Mouse (Mus musculus) heart, embryonic 11.5 days (tissue): Measurements from ENCODE around the gene Ubash3b. TPM values are rescaled to one million over a fixed set of nuclear protein-coding genes. Genes with fewer than 3 reads are reported as not detected.

Experiments used
- ATAC-seq: fragments of 200-750 bp; cut with Nextera tagmentation; replicated peaks from 2 replicates; pipeline ENCODE4 v1.8.0; 2017; ENCODE audit warnings: moderate library complexity; ENCODE audit not compliant: insufficient number of reproducible peaks, low FRiP score, low TSS enrichment
- H3K27ac ChIP-seq: fragments of 300-500 bp; sonication (generic); 2 replicates; pipeline ENCODE4 v1.5.1; 2014; ENCODE audit warnings: mild to moderate bottlenecking, low read depth, low read length
- H3K27me3 ChIP-seq: fragments of 300-500 bp; sonication (generic); 2 replicates; pipeline ENCODE4 v1.6.1; 2014; ENCODE audit warnings: mild to moderate bottlenecking, low read length, mixed read lengths; ENCODE audit not compliant: control insufficient read depth, insufficient read depth
- H3K36me3 ChIP-seq: fragments of 300-500 bp; sonication (generic); 2 replicates; pipeline ENCODE4 v1.6.1; 2014; ENCODE audit warnings: mild to moderate bottlenecking, low read length, moderate library complexity, mixed read lengths; ENCODE audit not compliant: control insufficient read depth, insufficient read depth
- H3K4me1 ChIP-seq: fragments of 300-500 bp; sonication (generic); 2 replicates; pipeline ENCODE4 v1.6.1; 2014; ENCODE audit warnings: low read length; ENCODE audit not compliant: control insufficient read depth, insufficient read depth
- H3K4me2 ChIP-seq: fragments of 300-500 bp; sonication (generic); 2 replicates; pipeline ENCODE4 v1.6.1; 2014; ENCODE audit warnings: mild to moderate bottlenecking, moderate library complexity
- H3K4me3 ChIP-seq: fragments of 300-500 bp; sonication (generic); 2 replicates; pipeline ENCODE4 v1.5.1; 2014; ENCODE audit warnings: low read depth, low read length
- H3K9ac ChIP-seq: fragments of 300-500 bp; sonication (generic); 2 replicates; pipeline ENCODE4 v1.6.1; 2014; ENCODE audit warnings: mild to moderate bottlenecking, low read depth, low read length, moderate library complexity
- H3K9me3 ChIP-seq: fragments of 300-500 bp; sonication (generic); replicated peaks from 2 replicates; pipeline ENCODE4 v1.6.1; 2016; ENCODE audit warnings: low read length; ENCODE audit not compliant: control insufficient read depth
- WGBS: fragments of 180-500 bp; shearing (Covaris S2); extraction: QIAGEN DNeasy Blood & Tissue Kit; methylation state at CpG from one replicate; pipeline ENCODE4 v1.1.7; 2014; ENCODE audit not compliant: insufficient replicate concordance; 5-methylcytosine and 5-hydroxymethylcytosine counted together
- polyA plus RNA-seq: library from polyadenylated mRNA; unstranded; fragments of >200 nt; fragmentation: Nextera tagmentation; extraction: Ambion mirVana; gene quantifications from 2 replicates; pipeline ENCODE4 v1.2.1, GENCODE M21; 2014

Gene Ubash3b
- polyA plus RNA-seq, 1 experiment from 2014 or later = 15.2 TPM

DNA sequence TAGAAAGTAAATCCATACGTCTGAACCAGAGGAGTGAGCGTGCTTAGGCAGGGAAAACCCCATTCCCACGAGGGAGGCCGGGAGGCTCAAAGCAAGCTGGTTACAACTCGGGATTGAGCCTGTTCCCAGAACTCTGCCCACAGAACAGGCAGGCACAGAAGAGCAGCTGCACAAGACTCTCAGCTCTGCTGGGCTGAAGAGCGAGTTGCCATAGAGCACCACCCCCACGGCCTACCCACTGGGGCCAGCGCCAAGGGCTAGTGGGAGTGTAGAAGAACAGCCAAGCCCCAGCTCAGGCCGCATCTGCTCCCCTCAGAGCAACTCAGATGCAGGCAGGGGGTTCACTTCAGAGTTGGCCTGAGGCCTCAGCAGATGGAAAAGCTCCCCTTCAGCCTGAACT lies 107.3 kb downstream of the Ubash3b start:
- 84% methylated on average over 9 of the region's 9 CpGs for WGBS
- Histone ChIP-seq H3K27ac (no peak overlapping the region), H3K36me3 (no peaks in the 10 kb centered on the region), H3K4me2 (no peak overlapping the region), H3K4me3 (no peak overlapping the region), H3K9ac (no peak overlapping the region), H3K9me3 (peaks cover 3% of the 10 kb centered on the region; the same call in 1 of the 2 replicates), H3K4me1 (peaks cover 21% of the 10 kb centered on the region), H3K27me3 (no peaks in the 10 kb centered on the region)
- ATAC-seq = no peak

DNA sequence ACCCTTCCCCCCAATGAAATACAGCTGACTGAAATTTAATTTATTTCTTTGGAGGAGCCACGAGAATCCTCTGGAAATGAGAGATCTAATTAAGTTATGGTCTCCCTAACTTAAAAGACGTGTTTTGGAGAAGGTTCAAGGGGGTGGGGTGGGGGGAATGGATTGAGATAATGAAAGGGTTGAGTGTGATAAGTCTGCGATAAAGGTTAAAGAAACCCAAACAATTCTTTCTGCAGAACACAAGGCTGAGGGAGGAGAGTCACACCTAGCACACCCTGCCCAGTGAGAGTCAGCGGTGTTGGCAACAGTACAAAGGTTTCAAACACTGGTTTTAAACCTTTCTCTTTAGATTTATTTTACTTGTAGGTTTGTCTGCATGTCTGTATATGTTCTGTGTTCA lies 108.0 kb downstream of the Ubash3b start:
- Histone ChIP-seq H3K4me1 (peaks cover 23% of the 10 kb centered on the region), H3K9ac (no peak overlapping the region), H3K4me3 (no peak overlapping the region), H3K9me3 (peaks cover 3% of the 10 kb centered on the region; the same call in 1 of the 2 replicates), H3K27me3 (no peaks in the 10 kb centered on the region), H3K36me3 (no peaks in the 10 kb centered on the region), H3K4me2 (no peak overlapping the region), H3K27ac (no peak overlapping the region)
- ATAC-seq = no peak
- 62% methylated on average over 4 of the region's 4 CpGs for WGBS

DNA sequence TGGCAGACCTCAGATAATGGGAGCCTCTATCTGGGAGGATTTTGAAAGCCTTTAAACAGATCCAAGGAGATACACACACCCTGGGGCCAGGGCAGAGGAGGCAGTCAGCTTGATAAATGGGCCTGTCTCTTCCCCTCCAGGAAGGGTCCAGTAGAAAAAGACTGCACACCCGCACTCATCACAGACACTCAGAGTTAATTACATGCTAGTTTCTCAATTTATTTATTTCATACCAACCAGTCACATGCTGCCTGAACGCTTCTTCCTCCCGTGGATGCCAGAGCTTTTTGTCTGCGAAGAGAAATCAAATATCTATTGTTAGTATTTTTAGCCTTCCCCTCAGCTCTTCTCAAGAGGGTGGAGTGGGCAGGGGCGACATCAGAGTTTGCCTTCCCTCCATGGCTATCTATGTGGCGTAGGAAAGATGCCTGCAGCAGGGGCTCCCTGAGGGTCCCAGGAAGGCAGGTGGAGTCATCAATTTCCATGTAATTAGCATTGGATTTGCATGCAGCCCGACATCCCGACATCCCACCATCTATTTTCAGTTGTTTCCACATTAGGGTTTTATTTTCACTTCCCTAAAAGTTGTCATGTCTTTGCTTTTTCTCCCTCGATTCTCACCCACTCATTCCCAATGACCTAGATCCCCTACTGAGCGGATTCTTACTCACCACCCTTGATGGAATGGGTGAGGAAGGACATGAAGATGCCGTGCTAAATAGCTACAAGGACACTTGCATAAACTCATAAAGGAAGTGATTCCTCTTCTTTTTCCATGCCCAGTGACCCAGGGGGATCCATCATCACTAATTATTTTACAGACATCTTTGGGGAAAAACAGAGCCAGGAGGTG lies 110.2 kb downstream of the Ubash3b start:
- Histone ChIP-seq H3K36me3 (no peaks in the 10 kb centered on the region; the same call in 1 of the 2 replicates), H3K4me1 (peaks cover 24% of the 10 kb centered on the region), H3K9me3 (peaks cover 3% of the 10 kb centered on the region; the same call in 1 of the 2 replicates), H3K4me2 (no peak overlapping the region), H3K9ac (no peak overlapping the region), H3K27ac (no peak overlapping the region), H3K4me3 (no peak overlapping the region), H3K27me3 (no peaks in the 10 kb centered on the region)
- no peak; the same call in 1 of the 2 replicates for ATAC-seq
- WGBS = 43% methylated on average over 11 of the region's 11 CpGs

DNA sequence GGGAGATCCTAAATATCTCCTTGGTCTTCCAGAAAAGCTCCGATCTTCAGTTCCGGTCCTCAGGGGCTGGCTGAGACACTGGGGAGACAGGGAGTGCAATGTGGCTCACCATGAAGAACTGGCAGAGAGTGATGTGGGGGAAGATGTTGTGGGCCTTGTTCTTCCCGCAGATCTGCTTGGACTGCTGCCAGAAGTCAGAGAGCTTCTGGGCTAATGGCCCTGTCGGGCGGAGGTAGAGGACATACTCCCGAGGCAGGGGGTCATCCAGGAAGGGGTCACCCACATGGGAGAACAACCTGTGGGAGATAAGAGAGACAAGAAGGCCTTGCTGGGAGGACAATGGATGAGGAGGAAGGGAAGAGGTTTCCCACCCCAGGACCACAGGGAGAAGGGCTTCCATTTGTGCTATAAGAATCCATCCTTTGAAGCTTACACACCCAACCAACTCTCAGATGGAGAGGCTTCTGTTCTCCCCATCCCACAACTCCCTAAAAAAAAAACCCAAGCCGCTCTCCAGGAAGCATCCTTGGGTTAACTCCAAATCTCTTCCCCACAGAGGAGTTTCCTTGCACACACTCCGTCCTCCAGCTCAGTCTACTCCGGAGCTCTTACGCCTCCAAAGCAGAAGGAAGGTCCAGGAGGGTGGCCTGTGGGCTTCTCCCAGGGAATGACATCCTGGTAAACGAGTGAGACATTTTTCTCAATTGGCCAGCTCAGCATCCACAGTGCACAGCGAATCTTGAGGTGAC lies 111.0 kb downstream of the Ubash3b start:
- Histone ChIP-seq H3K4me1 (peaks cover 24% of the 10 kb centered on the region), H3K27ac (no peak overlapping the region), H3K36me3 (no peaks in the 10 kb centered on the region; the same call in 1 of the 2 replicates), H3K4me2 (no peak overlapping the region), H3K4me3 (no peak overlapping the region), H3K9ac (no peak overlapping the region), H3K27me3 (no peaks in the 10 kb centered on the region), H3K9me3 (peaks cover 3% of the 10 kb centered on the region; the same call in 1 of the 2 replicates)
- ATAC-seq = no peak
- 56% methylated on average over 12 of the region's 12 CpGs for WGBS

DNA sequence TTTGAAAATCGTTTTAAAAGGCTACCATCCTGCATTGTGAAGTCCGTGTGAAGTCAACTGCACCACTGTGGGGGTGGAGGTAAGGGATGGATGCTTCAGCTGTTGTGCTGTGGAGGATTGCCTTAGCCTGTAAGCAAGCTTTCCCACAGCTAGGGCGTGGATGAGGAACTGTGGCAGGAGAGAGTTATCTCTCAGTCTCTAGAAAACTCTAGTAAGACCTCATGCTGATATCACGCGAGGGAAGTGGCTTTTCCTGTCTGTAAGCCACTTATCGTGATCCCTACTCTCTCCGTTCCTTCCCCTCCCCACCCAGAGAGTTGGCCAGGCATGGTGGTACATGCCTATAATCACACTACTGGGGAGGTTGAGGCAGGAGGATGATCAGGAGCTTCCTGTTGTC lies 112.2 kb downstream of the Ubash3b start:
- WGBS = 46% methylated on average over 7 of the region's 7 CpGs
- Histone ChIP-seq H3K9ac (no peak overlapping the region), H3K36me3 (no peaks in the 10 kb centered on the region; the same call in 1 of the 2 replicates), H3K27me3 (no peaks in the 10 kb centered on the region), H3K4me2 (no peak overlapping the region), H3K27ac (no peak overlapping the region), H3K4me3 (no peak overlapping the region), H3K4me1 (peaks cover 24% of the 10 kb centered on the region), H3K9me3 (peaks cover 3% of the 10 kb centered on the region; the same call in 1 of the 2 replicates)
- ATAC-seq = no peak

DNA sequence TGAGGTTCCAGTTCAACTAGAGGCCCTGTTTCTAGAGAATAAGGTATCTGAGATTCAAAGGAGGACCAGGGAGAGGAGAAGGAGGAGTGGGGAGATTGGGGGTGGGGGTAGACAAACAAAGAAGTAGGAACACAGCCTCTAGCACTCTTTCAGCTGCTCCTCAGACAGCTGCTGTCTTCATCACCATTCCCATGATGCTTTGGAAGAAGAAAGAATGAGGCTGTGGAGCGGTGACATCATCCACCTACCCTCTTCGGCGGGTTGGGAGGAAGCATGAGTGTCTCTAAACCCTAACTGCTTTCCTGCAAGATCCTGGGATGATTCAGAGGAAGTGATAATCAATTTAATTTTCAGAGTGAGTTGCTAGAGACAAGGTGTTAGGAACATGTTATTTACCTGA lies 112.7 kb downstream of the Ubash3b start:
- Histone ChIP-seq H3K9ac (no peak overlapping the region), H3K9me3 (peaks cover 2% of the 10 kb centered on the region; the same call in 1 of the 2 replicates), H3K4me3 (no peak overlapping the region), H3K36me3 (no peaks in the 10 kb centered on the region; the same call in 1 of the 2 replicates), H3K27ac (no peak overlapping the region), H3K27me3 (no peaks in the 10 kb centered on the region), H3K4me1 (peaks cover 24% of the 10 kb centered on the region), H3K4me2 (no peak overlapping the region)
- no peak for ATAC-seq
- 78% methylated on average over 3 of the region's 3 CpGs for WGBS

DNA sequence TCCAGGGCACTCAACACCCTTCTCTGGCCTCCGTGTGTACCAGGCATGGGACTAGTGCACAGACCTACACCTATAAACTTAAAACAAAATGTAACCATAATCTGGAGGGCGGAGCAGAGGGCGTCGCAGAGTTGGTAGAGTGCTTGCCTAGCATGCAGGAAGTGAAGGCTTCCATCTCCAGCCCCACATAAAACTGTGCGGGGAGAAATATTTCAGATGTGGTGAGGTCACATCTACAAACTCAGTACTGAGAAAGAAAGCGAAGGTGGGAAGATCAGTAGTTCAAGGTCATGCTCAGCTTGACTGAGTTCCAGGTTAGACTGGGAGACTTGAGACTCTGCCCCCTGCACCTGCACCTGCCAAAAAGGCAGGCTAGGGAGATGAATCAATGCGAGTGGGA lies 113.3 kb downstream of the Ubash3b start:
- H3K4me2 ChIP-seq = no peak overlapping the region
- peaks cover 24% of the 10 kb centered on the region for H3K4me1 ChIP-seq
- no peaks in the 10 kb centered on the region for H3K9me3 ChIP-seq
- H3K9ac ChIP-seq = no peak overlapping the region
- 90% methylated on average over 7 of the region's 7 CpGs for WGBS
- H3K4me3 ChIP-seq = no peak overlapping the region
- H3K36me3 ChIP-seq = no peaks in the 10 kb centered on the region; the same call in 1 of the 2 replicates
- H3K27me3 ChIP-seq = no peaks in the 10 kb centered on the region
- no peak for ATAC-seq
- no peak overlapping the region for H3K27ac ChIP-seq

DNA sequence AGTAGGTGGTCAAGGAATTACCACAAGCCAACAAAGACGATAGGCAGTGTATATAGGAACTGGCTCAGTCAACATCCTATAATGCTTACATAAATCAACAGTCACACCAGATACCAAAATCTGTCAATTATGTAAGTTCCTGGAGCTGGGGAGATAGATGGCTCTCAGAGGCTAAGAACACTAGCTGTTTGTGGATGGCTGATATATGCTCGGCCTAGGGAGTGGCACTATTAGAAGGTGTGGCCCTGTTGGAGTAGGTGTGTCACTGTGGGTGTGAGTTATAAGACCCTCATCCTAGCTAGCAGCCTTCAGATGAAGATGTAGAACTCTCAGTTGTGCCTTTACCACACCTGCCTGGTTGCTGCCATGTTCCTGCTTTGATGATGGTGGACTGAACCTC lies 113.8 kb downstream of the Ubash3b start:
- 82% methylated on average over 2 of the region's 2 CpGs for WGBS
- ATAC-seq = no peak
- Histone ChIP-seq H3K9ac (no peak overlapping the region), H3K4me2 (no peak overlapping the region), H3K36me3 (no peaks in the 10 kb centered on the region; the same call in 1 of the 2 replicates), H3K4me3 (no peak overlapping the region), H3K27me3 (no peaks in the 10 kb centered on the region), H3K27ac (no peak overlapping the region), H3K4me1 (peaks cover 24% of the 10 kb centered on the region), H3K9me3 (no peaks in the 10 kb centered on the region)
